Comparison of ENCODE assay signal across 9 mouse cellular contexts in the genomic region with DNA sequence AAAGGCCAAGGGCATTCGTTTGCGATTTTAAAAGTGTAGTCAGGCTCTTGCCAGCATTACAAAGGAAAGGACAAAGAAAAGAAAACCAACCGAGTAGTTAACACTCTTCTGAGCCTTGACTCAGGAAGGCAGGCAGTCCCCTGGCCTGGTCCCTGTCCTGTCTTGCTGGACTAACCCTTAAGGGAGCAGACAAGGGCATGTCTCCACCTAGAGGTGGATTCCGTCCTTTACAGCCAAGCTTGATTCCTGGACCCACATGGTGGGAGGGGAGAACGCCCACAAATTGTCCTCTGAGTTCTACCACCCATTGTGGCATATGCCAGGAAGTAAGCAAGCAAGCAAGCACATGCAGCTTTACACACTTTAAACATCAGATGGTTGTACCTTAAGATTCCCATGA. TPM values are rescaled to one million over a fixed set of nuclear protein-coding genes. Genes with fewer than 3 reads are reported as not detected.
DNase-seq lines count a peak whose midpoint lies in the region; ATAC-seq lines count a peak whose summit lies in the region.
"Had no signal": no experiment of that assay in that cellular context is flagged by ENCODE, and none has a peak within 500 bp of the region (broad histone marks: within the 10 kb centered on the region; RNA-seq: fewer than 3 reads in every experiment).

No protein-coding gene starts in this region.

- no peak overlapping the region for H3K4me3 ChIP-seq in neural tube, embryonic 15.5 days (replicated peaks)
- no peak overlapping the region for H3K4me3 ChIP-seq in forebrain, embryonic 13.5 days
- no peak overlapping the region for H3K4me3 ChIP-seq in midbrain, embryonic 12.5 days

- no peaks in the 10 kb centered on the region for H3K4me1 ChIP-seq in neural tube, embryonic 15.5 days
- H3K4me1 ChIP-seq in forebrain, embryonic 13.5 days: no peaks in the 10 kb centered on the region
- H3K4me1 ChIP-seq in midbrain, embryonic 12.5 days: no peaks in the 10 kb centered on the region

- peaks cover 59% of the 10 kb centered on the region for H3K36me3 ChIP-seq in neural tube, embryonic 15.5 days
- peaks cover 62% of the 10 kb centered on the region for H3K36me3 ChIP-seq in forebrain, embryonic 13.5 days (ENCODE audit: poor library complexity, severe bottlenecking)
- H3K36me3 ChIP-seq in midbrain, embryonic 12.5 days: peaks cover 34% of the 10 kb centered on the region

- no peak overlapping the region for H3K27ac ChIP-seq in neural tube, embryonic 15.5 days (replicated peaks)
- H3K27ac ChIP-seq in forebrain, embryonic 13.5 days: no peak overlapping the region
- no peak overlapping the region for H3K27ac ChIP-seq in midbrain, embryonic 12.5 days (replicated peaks)
- H3K27ac ChIP-seq: macrophage had no signal

- WGBS in neural tube, embryonic 15.5 days: 31% methylated on average over 5 of the region's 5 CpGs
- 33% methylated on average over 5 of the region's 5 CpGs for WGBS in forebrain, embryonic 13.5 days
- WGBS in midbrain, embryonic 12.5 days: 29% methylated on average over 5 of the region's 5 CpGs

- peak; percentile 22 for DNase-seq in neural tube, embryonic 10.5 days (ENCODE audit: extremely low spot score, low spot score)
- peak; percentile 29 for DNase-seq in adrenal gland, adult 8-10 months
- DNase-seq in kidney, postnatal 4 days: peak; percentile 49 to 51
- no peak for DNase-seq in spleen, adult 18-20 months

- no peak for ATAC-seq in neural tube, embryonic 15.5 days (ENCODE audit: low FRiP score)
- ATAC-seq in forebrain, embryonic 13.5 days: peak; percentile 63; the same call in 1 of the 2 replicates
- ATAC-seq in midbrain, embryonic 12.5 days (ENCODE audit: low FRiP score, low read depth): peak; percentile 48
- no peak for ATAC-seq in erythroid progenitor cell, adult 5-6 weeks (replicated peaks; ENCODE audit: low FRiP score, poor library complexity, severe bottlenecking)

- no peaks in the 10 kb centered on the region for H3K27me3 ChIP-seq in neural tube, embryonic 15.5 days (replicated peaks)
- H3K27me3 ChIP-seq in forebrain, embryonic 13.5 days: no peaks in the 10 kb centered on the region
- no peaks in the 10 kb centered on the region for H3K27me3 ChIP-seq in midbrain, embryonic 12.5 days

- H3K9me3 ChIP-seq in neural tube, embryonic 15.5 days (replicated peaks): no peaks in the 10 kb centered on the region
- H3K9me3 ChIP-seq in forebrain, embryonic 13.5 days (replicated peaks): no peaks in the 10 kb centered on the region
- no peaks in the 10 kb centered on the region for H3K9me3 ChIP-seq in midbrain, embryonic 12.5 days

- no peak overlapping the region for H3K9ac ChIP-seq in neural tube, embryonic 15.5 days (replicated peaks)
- no peak overlapping the region for H3K9ac ChIP-seq in forebrain, embryonic 13.5 days
- no peak overlapping the region for H3K9ac ChIP-seq in midbrain, embryonic 12.5 days (replicated peaks)

- H3K4me2 ChIP-seq in neural tube, embryonic 15.5 days: no peak overlapping the region
- no peak overlapping the region for H3K4me2 ChIP-seq in forebrain, embryonic 13.5 days
- no peak overlapping the region for H3K4me2 ChIP-seq in midbrain, embryonic 12.5 days (replicated peaks)

RNA-seq across cellular contexts. Expression of a gene that starts 38.0 kb away (rescaled TPM):
- 1.1 and 1.4 TPM in 2 replicates for polyA plus RNA-seq in neural tube, embryonic 15.5 days (2015; fragmentation: Nextera tagmentation; extraction: Ambion mirVana)
- not detected for total RNA-seq in adrenal gland, adult 8-10 months (2022)
- polyA plus RNA-seq in forebrain, embryonic 13.5 days (2015; fragmentation: Nextera tagmentation; extraction: Ambion mirVana): 0.09 TPM in 1 of 2 replicates, not detected in the other
- 0.20 and 0.38 TPM in 2 replicates for polyA plus RNA-seq in midbrain, embryonic 12.5 days (2016; fragmentation: Nextera tagmentation; extraction: Ambion mirVana)
- not detected in 2 replicates for total RNA-seq in erythroid progenitor cell, adult 5-6 weeks (2015; ENCODE audit: low replicate concordance)
- total RNA-seq in erythroid progenitor cell, adult 5-6 weeks (2017; ENCODE audit: low replicate concordance): not detected in 2 replicates
- polyA plus RNA-seq: macrophage had no signal

RNA-seq across cellular contexts. Expression of a gene that starts 59.4 kb away (rescaled TPM):
- polyA plus RNA-seq in neural tube, embryonic 15.5 days (2015; fragmentation: Nextera tagmentation; extraction: Ambion mirVana): 9.7 and 12.2 TPM in 2 replicates
- total RNA-seq in adrenal gland, adult 8-10 months (2022): 10 to 100 TPM; 24.2 to 38.3 (median 30.3) TPM
- 10.2 and 11.2 TPM in 2 replicates for polyA plus RNA-seq in forebrain, embryonic 13.5 days (2015; fragmentation: Nextera tagmentation; extraction: Ambion mirVana)
- 12.8 and 15.1 TPM in 2 replicates for polyA plus RNA-seq in midbrain, embryonic 12.5 days (2016; fragmentation: Nextera tagmentation; extraction: Ambion mirVana)
- 1.7 and 1.8 TPM in 2 replicates for total RNA-seq in erythroid progenitor cell, adult 5-6 weeks (2015; ENCODE audit: low replicate concordance)
- 2.1 and 4.4 TPM in 2 replicates for total RNA-seq in erythroid progenitor cell, adult 5-6 weeks (2017; ENCODE audit: low replicate concordance)

Comparison
In these comparisons a context has a peak if more than half of its experiments do, and no peak if none do; other contexts are left out.
1. DNase-seq: peak in neural tube, embryonic 10.5 days (single experiment), adrenal gland, adult 8-10 months (single experiment) and kidney, postnatal 4 days (2 of 2); none in spleen, adult 18-20 months (0 of 2).
2. ATAC-seq: peak in forebrain, embryonic 13.5 days (single experiment) and midbrain, embryonic 12.5 days (single experiment); none in neural tube, embryonic 15.5 days (single experiment) and erythroid progenitor cell, adult 5-6 weeks (single experiment).